8 mouse cellular contexts compared by ENCODE assay signal in genomic region chr5:123906976-123907630, GRCm38 (mm10). TPM values are rescaled to one million over a fixed set of nuclear protein-coding genes. Genes with fewer than 3 reads are reported as not detected.
DNase-seq lines count a peak whose midpoint lies in the region; ATAC-seq and TF ChIP-seq lines count a peak whose summit lies in the region.

Gene Denr (plus strand): TSS chr5:123907175.

- peak within 1 kb of the TSS; percentile 88 for H3K4me2 ChIP-seq in heart, embryonic 15.5 days
- H3K4me2 ChIP-seq in liver, embryonic 14.5 days (ENCODE audit: low read depth): peak within 1 kb of the TSS; percentile 65
- H3K4me2 ChIP-seq in neural tube, embryonic 11.5 days (ENCODE audit: low read depth): peak within 1 kb of the TSS; percentile 75
- peak within 1 kb of the TSS; percentile 88 for H3K4me2 ChIP-seq in stomach, postnatal 0 days (replicated peaks; ENCODE audit: low read depth)

- H3K27ac ChIP-seq in brown adipose tissue, adult 24 weeks (replicated peaks; ENCODE audit: low read depth, low read length): peak within 1 kb of the TSS; percentile 65
- peak within 1 kb of the TSS; percentile 88 for H3K27ac ChIP-seq in heart, embryonic 15.5 days
- peak within 1 kb of the TSS; percentile 12; the same call in 1 of the 2 replicates for H3K27ac ChIP-seq in liver, embryonic 14.5 days
- peak within 1 kb of the TSS; percentile 73 for H3K27ac ChIP-seq in neural tube, embryonic 11.5 days (ENCODE audit: low read depth, low read length)
- peak within 1 kb of the TSS; percentile 92 for H3K27ac ChIP-seq in stomach, postnatal 0 days (replicated peaks)

- TF ChIP-seq CTCF in liver, embryonic 14.5 days (IDR thresholded peaks at IDR 0.05; ENCODE audit: low read depth): peak; percentile 99
- TF ChIP-seq CTCF in stomach, postnatal 0 days (IDR thresholded peaks at IDR 0.05; ENCODE audit: low read depth): peak; percentile 98

- peak; percentile 99 for TF ChIP-seq EP300 in liver, embryonic 14.5 days (IDR thresholded peaks at IDR 0.05; ENCODE audit: low read depth)
- TF ChIP-seq EP300 in stomach, postnatal 0 days (optimal IDR thresholded peaks at IDR 0.05): peak; percentile 100

- H3K9ac ChIP-seq in heart, embryonic 15.5 days: peak within 1 kb of the TSS; percentile 98
- H3K9ac ChIP-seq in liver, embryonic 14.5 days (replicated peaks): peak within 1 kb of the TSS; percentile 84
- peak within 1 kb of the TSS; percentile 98 for H3K9ac ChIP-seq in neural tube, embryonic 11.5 days (ENCODE audit: low read length)
- H3K9ac ChIP-seq in stomach, postnatal 0 days (ENCODE audit: low read length): peak within 1 kb of the TSS; percentile 99

- H3K36me3 ChIP-seq in heart, embryonic 15.5 days: peaks cover 23% of the 10 kb centered on the region
- H3K36me3 ChIP-seq in liver, embryonic 14.5 days (replicated peaks; ENCODE audit: control insufficient read depth, insufficient read depth, low read depth): peaks cover 16% of the 10 kb centered on the region
- H3K36me3 ChIP-seq in neural tube, embryonic 11.5 days (ENCODE audit: control insufficient read depth, insufficient read depth, low read length): no peaks in the 10 kb centered on the region; the same call in 1 of the 2 replicates
- H3K36me3 ChIP-seq in stomach, postnatal 0 days (ENCODE audit: control insufficient read depth, insufficient read depth, low read length): peaks cover 6% of the 10 kb centered on the region; the same call in 1 of the 2 replicates

- 0 out of 2 replicates have a peak, but pooled peaks cover 6% of the 10 kb centered on the region for H3K4me1 ChIP-seq in brown adipose tissue, adult 24 weeks (ENCODE audit: control insufficient read depth, insufficient read depth, insufficient read length, low read length)
- peaks cover 18% of the 10 kb centered on the region for H3K4me1 ChIP-seq in heart, embryonic 15.5 days (replicated peaks)
- peaks cover 3 to 16% of the 10 kb centered on the region in 2 experiments; a peak in 3 of 4 replicates for H3K4me1 ChIP-seq in liver, embryonic 14.5 days (replicated peaks; ENCODE audit: control insufficient read depth in 2 of 2, insufficient read depth in 2 of 2, low read length in 1 of 2)
- H3K4me1 ChIP-seq in neural tube, embryonic 11.5 days (ENCODE audit: control insufficient read depth, insufficient read depth, low read length): peaks cover 8% of the 10 kb centered on the region
- peaks cover 3% of the 10 kb centered on the region; the same call in 1 of the 2 replicates for H3K4me1 ChIP-seq in stomach, postnatal 0 days (replicated peaks; ENCODE audit: control insufficient read depth, insufficient read depth)

- H3K27me3 ChIP-seq in heart, embryonic 15.5 days: no peaks in the 10 kb centered on the region
- no peaks in the 10 kb centered on the region for H3K27me3 ChIP-seq in liver, embryonic 14.5 days (ENCODE audit: control insufficient read depth, insufficient read depth, low read length)
- no peaks in the 10 kb centered on the region for H3K27me3 ChIP-seq in neural tube, embryonic 11.5 days (ENCODE audit: control insufficient read depth, insufficient read depth, low read length)
- no peaks in the 10 kb centered on the region for H3K27me3 ChIP-seq in stomach, postnatal 0 days (ENCODE audit: control insufficient read depth, insufficient read depth, low read length)

- peak within 1 kb of the TSS; percentile 89 for H3K4me3 ChIP-seq in brown adipose tissue, adult 24 weeks (ENCODE audit: insufficient read depth, low read depth, low read length)
- peak within 1 kb of the TSS; percentile 94 for H3K4me3 ChIP-seq in heart, embryonic 15.5 days
- peak within 1 kb of the TSS; percentile 80 to 89 for H3K4me3 ChIP-seq in liver, embryonic 14.5 days (ENCODE audit: insufficient read depth in 1 of 2, low read depth in 2 of 2, low read length in 2 of 2)
- peak within 1 kb of the TSS; percentile 95 for H3K4me3 ChIP-seq in neural tube, embryonic 11.5 days (ENCODE audit: low read depth, low read length)
- peak within 1 kb of the TSS; percentile 92 for H3K4me3 ChIP-seq in stomach, postnatal 0 days (ENCODE audit: low read depth, low read length)

- peak; percentile 95 for ATAC-seq in heart, embryonic 15.5 days (replicated peaks; ENCODE audit: insufficient number of reproducible peaks, insufficient read depth, low FRiP score, low read depth)
- ATAC-seq in liver, embryonic 14.5 days (ENCODE audit: insufficient read depth): peak; percentile 93
- ATAC-seq in neural tube, embryonic 11.5 days (ENCODE audit: insufficient read depth, low FRiP score, low TSS enrichment): peak; percentile 97
- peak; percentile 96 for ATAC-seq in stomach, postnatal 0 days (ENCODE audit: low FRiP score, low TSS enrichment)

- no peaks in the 10 kb centered on the region for H3K9me3 ChIP-seq in heart, embryonic 15.5 days (replicated peaks)
- H3K9me3 ChIP-seq in liver, embryonic 14.5 days (ENCODE audit: control insufficient read depth, low read length): no peaks in the 10 kb centered on the region
- no peaks in the 10 kb centered on the region for H3K9me3 ChIP-seq in neural tube, embryonic 11.5 days (ENCODE audit: control insufficient read depth, low read length)
- H3K9me3 ChIP-seq in stomach, postnatal 0 days (ENCODE audit: control insufficient read depth, low read length): no peaks in the 10 kb centered on the region

- WGBS in heart, embryonic 15.5 days: under 1% methylated on average over 61 of the region's 61 CpGs
- WGBS in liver, embryonic 14.5 days (ENCODE audit: insufficient replicate concordance): under 1% methylated on average over 61 of the region's 61 CpGs
- under 1% methylated on average over 55 of the region's 61 CpGs for WGBS in neural tube, embryonic 11.5 days
- under 1% methylated on average over 56 of the region's 61 CpGs for WGBS in stomach, postnatal 0 days

- peak; percentile 100 for DNase-seq in CD4-positive, CD25-positive, alpha-beta regulatory T cell, adult 2 months (ENCODE audit: low read depth, low spot score)
- DNase-seq in fibroblast of lung, adult 2 months (ENCODE audit: low read depth): peak; percentile 90
- DNase-seq in kidney, postnatal 25 days: peak; percentile 99
- DNase-seq in liver, embryonic 14.5 days (ENCODE audit: low read depth in 3 of 3, low spot score in 3 of 3): peak; percentile 90 to 95 (median 92)
- peak; percentile 100 for DNase-seq in neural tube, embryonic 11.5 days (ENCODE audit: low spot score)
- DNase-seq in stomach, postnatal 0 days (ENCODE audit: low spot score): peak; percentile 100

RNA-seq across cellular contexts. Expression of gene Denr, which starts in this region (rescaled TPM):
- polyA plus RNA-seq in brown adipose tissue, adult 24 weeks (2012; ENCODE audit: insufficient read depth, insufficient read length, missing spikeins): 77.1 and 88.1 TPM in 2 replicates
- 73.5 and 103 TPM in 2 replicates for polyA plus RNA-seq in heart, embryonic 15.5 days (2015; fragmentation: Nextera tagmentation; extraction: Ambion mirVana)
- polyA plus RNA-seq in liver, embryonic 14.5 days (2012; rRNA removed): 8.8 and 17.5 TPM in 2 replicates
- 43.0 and 50.0 TPM in 2 replicates for polyA plus RNA-seq in liver, embryonic 14.5 days (2014; fragmentation: Nextera tagmentation; extraction: Ambion mirVana)
- polyA plus RNA-seq in neural tube, embryonic 11.5 days (2014; fragmentation: Nextera tagmentation; extraction: Ambion mirVana): 138 and 146 TPM in 2 replicates
- 107 and 122 TPM in 2 replicates for polyA plus RNA-seq in stomach, postnatal 0 days (2015; fragmentation: Nextera tagmentation; extraction: Ambion mirVana)

Comparison
In these comparisons a context has a peak if more than half of its experiments do, and no peak if none do; other contexts are left out.
1. Peak in every context shown above with its lines: DNase-seq, ATAC-seq, H3K4me3 ChIP-seq and H3K27ac ChIP-seq.
2. H3K27ac ChIP-seq: peak in every context shown above with its lines; median percentile 92 in stomach, postnatal 0 days; 88 in heart, embryonic 15.5 days; 73 in neural tube, embryonic 11.5 days; 65 in brown adipose tissue, adult 24 weeks; 12 in liver, embryonic 14.5 days.